Mouse (Mus musculus) testis, adult 2 months (tissue): ENCODE measurements around the gene Ttc26.
A peak's percentile ranks its signal among the peaks of the same experiment; 100 is the strongest.

Source experiments
- CTCF ChIP-seq: fragments of 200-500 bp; IDR thresholded peaks from 2 replicates; pipeline ENCODE4 v1.5.1; 2012; ENCODE audit warnings: low read depth, mild to moderate bottlenecking, inconsistent platforms, low read length, moderate library complexity; ENCODE audit not compliant: control insufficient read depth, insufficient read depth, insufficient replicate concordance
- POLR2A ChIP-seq: fragments of 200-500 bp; IDR thresholded peaks from 2 replicates; pipeline ENCODE4 v1.6.1; 2012; ENCODE audit warnings: low read depth, mild to moderate bottlenecking, inconsistent platforms, low read length, moderate library complexity; ENCODE audit not compliant: control insufficient read depth

DNA sequence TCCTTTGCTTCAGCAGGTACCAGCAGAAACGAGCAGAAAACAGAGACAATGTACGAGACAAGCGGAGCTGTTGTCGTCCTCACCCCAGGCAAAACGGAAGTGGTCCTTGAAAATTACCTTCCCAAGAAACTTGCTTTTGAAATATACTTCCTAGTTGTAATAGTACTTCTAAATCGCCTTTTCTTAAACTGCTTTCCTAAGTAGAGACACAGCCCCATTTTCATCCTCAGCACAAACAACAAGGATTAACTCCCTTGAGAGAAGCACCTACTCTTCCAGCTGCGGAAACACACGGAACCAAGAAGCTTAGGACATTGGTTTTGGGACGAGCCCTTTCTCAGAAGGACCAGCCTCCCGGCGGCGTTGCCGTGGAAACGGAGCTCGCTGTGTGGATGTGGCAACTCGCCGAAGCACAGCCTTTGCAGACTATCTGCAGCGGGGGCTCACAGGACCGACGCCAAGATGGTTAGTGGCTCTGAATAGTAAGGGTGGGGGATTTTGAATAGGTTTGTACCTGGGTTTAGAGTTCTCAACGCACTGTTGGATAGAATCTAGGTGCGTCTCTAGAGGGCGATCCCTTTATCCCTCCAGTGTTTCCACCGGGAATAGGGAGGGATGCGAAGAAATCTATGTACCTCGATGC, at the start of gene Ttc26:
- TF ChIP-seq POLR2A (peak; percentile 69), CTCF (no peak)
